Comparison of ENCODE assay signal across 8 mouse cellular contexts in genomic region chr11:90577057-90577780, GRCm38 (mm10).
A peak's percentile ranks its signal among the peaks of the same experiment; 100 is the strongest.
DNase-seq lines count a peak whose midpoint lies in the region.

No protein-coding gene starts in this region.

- peak; percentile 26 for DNase-seq in kidney, adult 11 months
- no peak for DNase-seq in kidney, adult 18-20 months
- DNase-seq in heart, adult 9 months (ENCODE audit: low spot score in 2 of 2) = peak; percentile 45 to 51
- peak; percentile 37 for DNase-seq in kidney, adult 9 months
- peak; percentile 43 for DNase-seq in lung, postnatal 36 days
- DNase-seq in layer of hippocampus, adult 9-10 months (ENCODE audit: low spot score) = no peak
- DNase-seq in left cerebral cortex, adult 11 months (ENCODE audit: low spot score) = no peak
- no peak for DNase-seq in cerebellum, postnatal 4 days (ENCODE audit: low spot score in 2 of 2)

Comparison
In these comparisons a context has a peak if more than half of its experiments do, and no peak if none do; other contexts are left out.
1. DNase-seq: peak in kidney, adult 11 months (single experiment), heart, adult 9 months (2 of 2), kidney, adult 9 months (single experiment) and lung, postnatal 36 days (single experiment); none in kidney, adult 18-20 months (single experiment), layer of hippocampus, adult 9-10 months (single experiment), left cerebral cortex, adult 11 months (single experiment) and cerebellum, postnatal 4 days (0 of 2).